Mouse (Mus musculus): ENCODE results near the gene Spats2l.

The Spats2l gene

GRCm38 (mm10) chr1:57889803-57890202 lies 115.8 kb downstream of the Spats2l start:
- in situ Hi-C loops (cut with MboI, MseI) = loop anchor here (10.0 kb wide), 1 partner anchor 935 kb away; no protein-coding TSS in a partner anchor

GRCm38 (mm10) chr1:57890259-57890902 lies 116.4 kb downstream of the Spats2l start:
- in situ Hi-C loops (cut with MboI, MseI) = no loop called here

GRCm38 (mm10) chr1:57890903-57891267 lies 116.9 kb downstream of the Spats2l start:
- in situ Hi-C loops (cut with MboI, MseI) = no loop called here

GRCm38 (mm10) chr1:57901494-57901893 lies 127.5 kb downstream of the Spats2l start:
- in situ Hi-C loops (cut with MboI, MseI) = no loop called here

GRCm38 (mm10) chr1:57903793-57904192 lies 129.8 kb downstream of the Spats2l start:
- in situ Hi-C loops (cut with MboI, MseI) = no loop called here

DNA sequence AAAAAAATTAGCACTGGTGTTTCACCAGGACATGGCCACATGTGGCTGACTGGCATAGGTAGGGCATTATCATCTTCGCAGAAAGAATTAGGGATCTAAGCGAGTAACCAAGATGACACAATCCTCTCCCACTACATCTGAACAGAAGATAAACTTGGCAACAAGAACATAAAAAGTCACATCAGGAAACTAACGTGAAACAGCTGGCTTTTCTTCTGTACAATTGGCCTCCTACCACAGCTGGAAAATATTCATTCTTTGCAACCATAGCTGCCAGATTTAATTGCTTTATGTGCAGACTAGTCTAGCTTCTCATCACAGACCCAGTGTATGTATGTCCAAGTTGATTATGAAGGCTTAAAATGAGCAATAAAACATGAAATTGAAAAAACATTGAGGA lies 131.9 kb downstream of the Spats2l start:
- in situ Hi-C loops (cut with MboI, MseI) = no loop called here

DNA sequence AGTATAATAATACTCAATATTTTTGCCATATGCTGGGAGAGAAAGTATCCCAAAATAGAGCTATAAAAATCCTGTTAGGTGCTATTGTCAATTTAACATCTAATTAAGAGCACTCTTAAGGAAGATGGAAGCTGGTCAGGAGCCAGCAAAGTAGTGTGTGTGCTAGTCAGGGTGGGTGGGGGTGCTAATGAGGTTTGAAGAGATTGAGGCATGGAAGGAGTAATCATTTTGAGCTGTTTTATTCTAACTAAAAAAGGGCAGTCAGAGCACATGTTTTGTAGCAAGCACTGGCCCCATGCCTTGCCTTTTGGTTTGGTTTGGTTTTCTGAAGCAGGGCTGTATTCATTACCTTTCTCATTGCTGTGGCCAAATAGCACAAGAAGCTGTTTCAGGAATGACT lies 132.3 kb downstream of the Spats2l start:
- in situ Hi-C loops (cut with MboI, MseI) = no loop called here

DNA sequence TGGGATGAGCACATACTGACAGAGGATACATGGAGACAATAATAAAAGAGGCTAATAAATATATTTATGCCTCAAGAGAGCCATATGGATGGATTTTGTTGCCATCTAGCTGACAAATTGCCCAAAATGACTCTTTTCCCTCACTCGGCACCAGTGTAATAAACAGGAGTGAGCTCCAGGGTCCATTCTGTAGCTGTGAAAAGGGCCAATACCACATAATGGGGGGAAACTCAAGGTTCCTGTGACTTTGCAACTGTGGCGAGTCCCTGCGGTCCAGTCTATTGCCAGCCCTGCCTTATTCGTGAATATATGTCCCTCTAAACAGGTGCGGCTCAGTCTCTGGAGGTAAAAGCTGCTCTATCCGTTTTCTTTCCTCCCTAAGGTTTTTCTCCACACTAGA lies 137.6 kb downstream of the Spats2l start:
- in situ Hi-C loops (cut with MboI, MseI) = no loop called here

GRCm38 (mm10) chr1:57917342-57917741 lies 143.4 kb downstream of the Spats2l start:
- in situ Hi-C loops (cut with MboI, MseI) = no loop called here

GRCm38 (mm10) chr1:57918567-57918966 lies 144.6 kb downstream of the Spats2l start:
- in situ Hi-C loops (cut with MboI, MseI) = no loop called here

- in situ Hi-C loops (cut with MboI, MseI) = no loop called here
Observed at GRCm38 (mm10) chr1:57934287-57934686, 160.3 kb downstream of the Spats2l start.

DNA sequence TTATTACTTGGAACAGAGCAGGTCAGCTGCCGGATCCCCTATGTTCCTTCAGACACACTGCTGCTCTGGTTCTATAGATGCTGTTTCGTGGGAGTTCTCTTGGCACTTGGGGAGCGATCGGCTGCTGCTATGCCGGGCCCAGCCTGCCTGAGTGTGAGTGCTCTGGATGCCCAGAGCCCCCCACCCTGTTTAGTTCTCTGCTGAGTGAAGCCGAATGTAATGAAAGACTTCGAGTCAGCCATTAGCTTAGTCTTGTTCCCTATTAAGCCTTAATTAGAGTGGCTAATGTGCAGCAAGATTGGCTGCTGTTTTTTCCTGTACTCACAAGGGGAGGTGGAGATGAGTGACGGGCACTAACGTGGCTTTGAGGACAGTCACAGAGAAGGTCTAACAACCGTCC lies 166.7 kb downstream of the Spats2l start:
- in situ Hi-C loops (cut with MboI, MseI) = no loop called here

DNA sequence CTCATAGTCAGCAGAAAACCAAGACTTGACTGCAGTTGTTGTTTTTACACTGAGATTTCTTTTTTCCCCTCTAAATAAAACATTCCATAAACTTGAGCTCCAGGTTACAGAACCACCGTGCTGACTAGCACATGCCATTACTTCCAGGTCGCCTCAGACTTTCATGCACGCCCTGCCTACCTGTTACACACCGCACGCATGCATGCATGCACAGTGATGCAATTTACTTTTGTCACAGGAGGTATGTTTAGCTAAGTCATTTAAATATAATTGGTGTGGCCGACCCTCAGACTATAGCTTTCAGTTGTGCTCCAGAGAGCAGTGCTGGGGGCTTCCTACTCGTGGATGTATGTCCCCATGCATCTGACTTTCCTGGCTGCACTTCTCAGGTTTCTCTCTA lies 167.1 kb downstream of the Spats2l start:
- in situ Hi-C loops (cut with MboI, MseI) = no loop called here

- in situ Hi-C loops (cut with MboI, MseI) = no loop called here
Observed at GRCm38 (mm10) chr1:57941734-57942133, 167.8 kb downstream of the Spats2l start.

- in situ Hi-C loops (cut with MboI, MseI) = no loop called here
Observed at GRCm38 (mm10) chr1:57942215-57942614, 168.3 kb downstream of the Spats2l start.

- in situ Hi-C loops (cut with MboI, MseI) = no loop called here
Observed at GRCm38 (mm10) chr1:57947552-57948347, 173.8 kb downstream of the Spats2l start.

GRCm38 (mm10) chr1:57949195-57949594 lies 175.2 kb downstream of the Spats2l start:
- in situ Hi-C loops (cut with MboI, MseI) = no loop called here

- in situ Hi-C loops (cut with MboI, MseI) = loop anchor here (25.0 kb wide), 1 partner anchor 512 kb away; no protein-coding TSS in a partner anchor
Observed at GRCm38 (mm10) chr1:57949716-57950115, 175.8 kb downstream of the Spats2l start.

DNA sequence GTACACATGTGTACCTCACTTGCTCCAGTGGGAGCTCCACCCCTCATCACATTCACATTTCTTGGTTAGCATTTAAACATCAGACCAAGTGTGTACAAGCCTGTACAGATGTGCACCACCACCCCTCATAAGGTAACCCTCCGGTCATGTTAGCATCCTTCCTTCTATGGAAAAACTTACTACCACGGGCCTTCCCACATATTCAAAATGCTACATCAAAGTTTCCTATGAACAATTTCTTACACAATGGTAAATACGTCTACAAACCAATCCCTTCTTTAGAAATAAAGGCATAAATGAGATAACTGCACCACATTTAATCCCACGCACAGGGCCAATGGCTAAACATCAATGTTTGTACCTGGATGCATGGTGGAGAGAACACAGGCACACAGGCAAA lies 178.5 kb downstream of the Spats2l start:
- in situ Hi-C loops (cut with MboI, MseI) = loop anchor here (25.0 kb wide), 1 partner anchor 515 kb away; no protein-coding TSS in a partner anchor

- in situ Hi-C loops (cut with MboI, MseI) = loop anchor here (25.0 kb wide), 1 partner anchor 516 kb away; no protein-coding TSS in a partner anchor
Observed at GRCm38 (mm10) chr1:57953586-57954375, 179.8 kb downstream of the Spats2l start.

DNA sequence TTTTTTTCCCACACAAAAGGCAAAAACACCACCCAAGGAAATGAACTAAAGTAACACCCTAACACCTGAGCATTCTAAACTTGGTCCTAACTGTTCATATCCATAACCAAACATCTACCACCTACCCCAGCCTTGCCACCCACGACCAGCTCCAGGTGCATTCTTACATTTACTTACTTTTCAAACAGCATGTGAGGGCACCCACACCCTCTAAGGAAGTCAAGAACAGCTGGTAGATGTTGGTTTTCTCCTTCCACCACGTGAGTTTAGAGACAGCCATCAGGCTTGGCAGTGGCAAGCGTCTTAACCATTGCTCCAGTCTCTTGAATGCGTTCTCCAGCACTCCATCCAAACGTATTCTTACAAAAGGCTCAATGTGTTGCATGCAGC lies 180.4 kb downstream of the Spats2l start:
- in situ Hi-C loops (cut with MboI, MseI) = loop anchor here (25.0 kb wide), 1 partner anchor 517 kb away; no protein-coding TSS in a partner anchor

- in situ Hi-C loops (cut with MboI, MseI) = loop anchor here (25.0 kb wide), 1 partner anchor 518 kb away; no protein-coding TSS in a partner anchor
Observed at GRCm38 (mm10) chr1:57955774-57956173, 181.8 kb downstream of the Spats2l start.

All from T-helper 2 cell (primary cell).